Mouse (Mus musculus) liver, embryonic 18 days (tissue): ENCODE results near the gene Defb46. TPM values are rescaled to one million over a fixed set of nuclear protein-coding genes. Genes with fewer than 3 reads are reported as not detected.

Experiments used
- polyA plus RNA-seq: library from polyadenylated mRNA; depleted of rRNA; stranded (reverse); fragments of >200 nt; gene quantifications from 2 replicates; pipeline ENCODE4 v1.2.3, GENCODE M21; 2012; rRNA removed

Gene Defb46
- polyA plus RNA-seq = not detected in 2 replicates

GRCm38 (mm10) chr8:19239616-19240015 is at the start of gene Defb46:
Gene Defb46 (plus strand): TSS chr8:19239916.

GRCm38 (mm10) chr8:19225161-19225560 is 14.6 kb upstream of the Defb46 start, which contains the start of gene Defb6:
Gene Defb6 (plus strand): TSS chr8:19225478.

GRCm38 (mm10) chr8:19247280-19247679 is 7.6 kb downstream of the Defb46 start, which contains the start of gene Defb5:
Gene Defb5 (plus strand): TSS chr8:19247580.

Other genes with a start within 250 kb of the Defb46 start
- not detected in 2 replicates for gene Defb37, start 248.9 kb upstream of the Defb46 start, polyA plus RNA-seq
- not detected in 2 replicates for gene Defb38, start 213.3 kb upstream of the Defb46 start, polyA plus RNA-seq
- gene Defb39, start 175.1 kb upstream of the Defb46 start, polyA plus RNA-seq = not detected in 2 replicates
- gene Defb12, start 125.1 kb upstream of the Defb46 start, polyA plus RNA-seq = not detected in 2 replicates
- not detected in 2 replicates for gene Defb34, start 116.2 kb upstream of the Defb46 start, polyA plus RNA-seq
- gene Gm45826, start 99.1 kb upstream of the Defb46 start, polyA plus RNA-seq = not detected in 2 replicates
- gene Defb14, start 45.6 kb upstream of the Defb46 start, polyA plus RNA-seq = not detected in 2 replicates
- gene Defb4, start 41.2 kb upstream of the Defb46 start, polyA plus RNA-seq = not detected in 2 replicates
- not detected in 2 replicates for gene Defb6, start 14.4 kb upstream of the Defb46 start, polyA plus RNA-seq
- not detected in 2 replicates for gene Defb5, start 7.7 kb downstream of the Defb46 start, polyA plus RNA-seq
- gene Defb3, start 53.4 kb downstream of the Defb46 start, polyA plus RNA-seq = not detected in 2 replicates
- not detected in 2 replicates for gene Defb8, start 207.7 kb downstream of the Defb46 start, polyA plus RNA-seq